Mouse (Mus musculus): ENCODE measurements at regions not wholly inside any gene's neighbourhood (a gene's known extent, or its start where the extent isn't known, plus 50 kb on each side); places are given as distances from the start of the nearest gene placed in this dataset.

GRCm38 (mm10) chr8:26608001-26608400 is 369.1 kb upstream of the Zfp703 start:
- H3K36me3 ChIP-seq (ENCODE audit: control insufficient read depth, insufficient read depth, low read length): no peaks in the 10 kb centered on the region
- H3K27me3 ChIP-seq (ENCODE audit: control insufficient read depth, insufficient read depth, low read length): no peaks in the 10 kb centered on the region
- H3K27ac ChIP-seq (ENCODE audit: low read depth, low read length): no peak overlapping the region
- ATAC-seq (replicated peaks; ENCODE audit: insufficient number of reproducible peaks, low FRiP score, low TSS enrichment): no peak
- 22% methylated on average over 1 of the region's 1 CpGs for WGBS (ENCODE audit: insufficient replicate concordance)
- no peak overlapping the region for H3K4me2 ChIP-seq
- no peak overlapping the region for H3K9ac ChIP-seq (ENCODE audit: low read depth, low read length)
- peaks cover 4% of the 10 kb centered on the region; the same call in 1 of the 2 replicates for H3K9me3 ChIP-seq (replicated peaks; ENCODE audit: control insufficient read depth, low read length)
- no peak overlapping the region for H3K4me3 ChIP-seq (ENCODE audit: low read depth, low read length)
- no peaks in the 10 kb centered on the region for H3K4me1 ChIP-seq (ENCODE audit: control insufficient read depth, insufficient read depth, low read length)

- Histone ChIP-seq H3K27ac (ENCODE audit: low read depth, low read length) (no peak overlapping the region), H3K4me1 (ENCODE audit: control insufficient read depth, insufficient read depth, low read length) (no peaks in the 10 kb centered on the region), H3K36me3 (ENCODE audit: control insufficient read depth, insufficient read depth, low read length) (no peaks in the 10 kb centered on the region), H3K4me3 (ENCODE audit: low read depth, low read length) (no peak overlapping the region), H3K9ac (ENCODE audit: low read depth, low read length) (no peak overlapping the region), H3K27me3 (ENCODE audit: control insufficient read depth, insufficient read depth, low read length) (no peaks in the 10 kb centered on the region), H3K9me3 (replicated peaks; ENCODE audit: control insufficient read depth, low read length) (peaks cover 4% of the 10 kb centered on the region; the same call in 1 of the 2 replicates), H3K4me2 (no peak overlapping the region)
- ATAC-seq (replicated peaks; ENCODE audit: insufficient number of reproducible peaks, low FRiP score, low TSS enrichment): no peak
- WGBS (ENCODE audit: insufficient replicate concordance): 37% methylated on average over 3 of the region's 3 CpGs
These were observed 368.5 kb upstream of the Zfp703 start for GRCm38 (mm10) chr8:26608588-26608987.

- Histone ChIP-seq H3K9ac (ENCODE audit: low read depth, low read length) (no peak overlapping the region), H3K9me3 (replicated peaks; ENCODE audit: control insufficient read depth, low read length) (no peaks in the 10 kb centered on the region), H3K27ac (ENCODE audit: low read depth, low read length) (no peak overlapping the region), H3K27me3 (ENCODE audit: control insufficient read depth, insufficient read depth, low read length) (no peaks in the 10 kb centered on the region), H3K4me1 (ENCODE audit: control insufficient read depth, insufficient read depth, low read length) (no peaks in the 10 kb centered on the region), H3K4me3 (ENCODE audit: low read depth, low read length) (no peak overlapping the region), H3K4me2 (no peak overlapping the region), H3K36me3 (ENCODE audit: control insufficient read depth, insufficient read depth, low read length) (no peaks in the 10 kb centered on the region)
- ATAC-seq (replicated peaks; ENCODE audit: insufficient number of reproducible peaks, low FRiP score, low TSS enrichment): no peak
These were observed 365.0 kb upstream of the Zfp703 start for GRCm38 (mm10) chr8:26612153-26612552.

GRCm38 (mm10) chr8:26622311-26623052 is 354.6 kb upstream of the Zfp703 start:
- ATAC-seq (replicated peaks; ENCODE audit: insufficient number of reproducible peaks, low FRiP score, low TSS enrichment): no peak
- WGBS (ENCODE audit: insufficient replicate concordance): 38% methylated on average over 12 of the region's 12 CpGs
- H3K4me1 ChIP-seq (ENCODE audit: control insufficient read depth, insufficient read depth, low read length): 0 out of 2 replicates have a peak, but pooled peaks cover 2% of the 10 kb centered on the region
- no peaks in the 10 kb centered on the region for H3K9me3 ChIP-seq (replicated peaks; ENCODE audit: control insufficient read depth, low read length)
- peak overlapping the region; percentile 15 for H3K4me2 ChIP-seq
- H3K36me3 ChIP-seq (ENCODE audit: control insufficient read depth, insufficient read depth, low read length): no peaks in the 10 kb centered on the region
- H3K27me3 ChIP-seq (ENCODE audit: control insufficient read depth, insufficient read depth, low read length): no peaks in the 10 kb centered on the region
- no peak overlapping the region for H3K27ac ChIP-seq (ENCODE audit: low read depth, low read length)
- H3K4me3 ChIP-seq (ENCODE audit: low read depth, low read length): no peak overlapping the region
- no peak overlapping the region for H3K9ac ChIP-seq (ENCODE audit: low read depth, low read length)

- no peak overlapping the region for H3K4me2 ChIP-seq
- no peak for ATAC-seq (replicated peaks; ENCODE audit: insufficient number of reproducible peaks, low FRiP score, low TSS enrichment)
These were observed 350.9 kb upstream of the Zfp703 start for GRCm38 (mm10) chr8:26626186-26626585.

GRCm38 (mm10) chr8:26626651-26627077 is 350.5 kb upstream of the Zfp703 start:
- Histone ChIP-seq H3K9me3 (replicated peaks; ENCODE audit: control insufficient read depth, low read length) (no peaks in the 10 kb centered on the region), H3K4me3 (ENCODE audit: low read depth, low read length) (no peak overlapping the region), H3K4me1 (ENCODE audit: control insufficient read depth, insufficient read depth, low read length) (0 out of 2 replicates have a peak, but pooled peaks cover 2% of the 10 kb centered on the region), H3K9ac (ENCODE audit: low read depth, low read length) (no peak overlapping the region), H3K27ac (ENCODE audit: low read depth, low read length) (no peak overlapping the region), H3K4me2 (no peak overlapping the region), H3K36me3 (ENCODE audit: control insufficient read depth, insufficient read depth, low read length) (no peaks in the 10 kb centered on the region), H3K27me3 (ENCODE audit: control insufficient read depth, insufficient read depth, low read length) (no peaks in the 10 kb centered on the region)
- WGBS (ENCODE audit: insufficient replicate concordance): 64% methylated on average over 17 of the region's 17 CpGs
- no peak for ATAC-seq (replicated peaks; ENCODE audit: insufficient number of reproducible peaks, low FRiP score, low TSS enrichment)

More at GRCm38 (mm10) chr8:26626186-26626585, 350.9 kb upstream of the Zfp703 start:
- no peak overlapping the region for H3K4me3 ChIP-seq (ENCODE audit: low read depth, low read length)
- H3K27me3 ChIP-seq (ENCODE audit: control insufficient read depth, insufficient read depth, low read length): no peaks in the 10 kb centered on the region
- H3K9ac ChIP-seq (ENCODE audit: low read depth, low read length): no peak overlapping the region
- no peaks in the 10 kb centered on the region for H3K9me3 ChIP-seq (replicated peaks; ENCODE audit: control insufficient read depth, low read length)
- H3K4me1 ChIP-seq (ENCODE audit: control insufficient read depth, insufficient read depth, low read length): 0 out of 2 replicates have a peak, but pooled peaks cover 2% of the 10 kb centered on the region
- 76% methylated on average over 14 of the region's 14 CpGs for WGBS (ENCODE audit: insufficient replicate concordance)
- H3K36me3 ChIP-seq (ENCODE audit: control insufficient read depth, insufficient read depth, low read length): no peaks in the 10 kb centered on the region
- no peak overlapping the region for H3K27ac ChIP-seq (ENCODE audit: low read depth, low read length)

- no peak for ATAC-seq (replicated peaks; ENCODE audit: insufficient number of reproducible peaks, low FRiP score, low TSS enrichment)
- no peak overlapping the region for H3K4me2 ChIP-seq
- 56% methylated on average over 18 of the region's 18 CpGs for WGBS (ENCODE audit: insufficient replicate concordance)
- H3K9me3 ChIP-seq (replicated peaks; ENCODE audit: control insufficient read depth, low read length): no peaks in the 10 kb centered on the region
- H3K9ac ChIP-seq (ENCODE audit: low read depth, low read length): no peak overlapping the region
- no peaks in the 10 kb centered on the region for H3K27me3 ChIP-seq (ENCODE audit: control insufficient read depth, insufficient read depth, low read length)
- H3K27ac ChIP-seq (ENCODE audit: low read depth, low read length): no peak overlapping the region
- no peaks in the 10 kb centered on the region for H3K36me3 ChIP-seq (ENCODE audit: control insufficient read depth, insufficient read depth, low read length)
- no peaks in the 10 kb centered on the region for H3K4me1 ChIP-seq (ENCODE audit: control insufficient read depth, insufficient read depth, low read length)
- no peak overlapping the region for H3K4me3 ChIP-seq (ENCODE audit: low read depth, low read length)
These were observed 349.8 kb upstream of the Zfp703 start for GRCm38 (mm10) chr8:26627191-26627891.

GRCm38 (mm10) chr8:26630544-26630943 is 346.6 kb upstream of the Zfp703 start:
- no peak for ATAC-seq (replicated peaks; ENCODE audit: insufficient number of reproducible peaks, low FRiP score, low TSS enrichment)
- no peak overlapping the region for H3K27ac ChIP-seq (ENCODE audit: low read depth, low read length)
- no peaks in the 10 kb centered on the region for H3K36me3 ChIP-seq (ENCODE audit: control insufficient read depth, insufficient read depth, low read length)
- H3K27me3 ChIP-seq (ENCODE audit: control insufficient read depth, insufficient read depth, low read length): no peaks in the 10 kb centered on the region
- H3K9me3 ChIP-seq (replicated peaks; ENCODE audit: control insufficient read depth, low read length): no peaks in the 10 kb centered on the region
- WGBS (ENCODE audit: insufficient replicate concordance): 77% methylated on average over 2 of the region's 2 CpGs
- no peak overlapping the region for H3K4me3 ChIP-seq (ENCODE audit: low read depth, low read length)
- no peak overlapping the region for H3K4me2 ChIP-seq
- H3K4me1 ChIP-seq (ENCODE audit: control insufficient read depth, insufficient read depth, low read length): no peaks in the 10 kb centered on the region
- no peak overlapping the region for H3K9ac ChIP-seq (ENCODE audit: low read depth, low read length)
